Mouse (Mus musculus) neural tube, embryonic 14.5 days (tissue): Measurements from ENCODE around the gene Mfsd2a. TPM values are rescaled to one million over a fixed set of nuclear protein-coding genes. Genes with fewer than 3 reads are reported as not detected.

ENCODE experiments used
- ATAC-seq: fragments of 200-750 bp; cut with Nextera tagmentation; 2 replicates; pipeline ENCODE4 v1.8.0; 2017; ENCODE audit warnings: low read depth, mild to moderate bottlenecking, moderate TSS enrichment, moderate library complexity
- H3K27ac ChIP-seq: fragments of 300-500 bp; sonication (generic); 2 replicates; pipeline ENCODE4 v1.5.1; 2014; ENCODE audit warnings: low read depth, mild to moderate bottlenecking, control low read depth, low read length, moderate library complexity, mixed read lengths
- H3K27me3 ChIP-seq: fragments of 300-500 bp; sonication (generic); 2 replicates; pipeline ENCODE4 v1.6.1; 2014; ENCODE audit warnings: low read length; ENCODE audit not compliant: control insufficient read depth, insufficient read depth
- H3K36me3 ChIP-seq: fragments of 300-500 bp; sonication (generic); 2 replicates; pipeline ENCODE4 v1.6.1; 2014; ENCODE audit warnings: low read length, mixed read lengths; ENCODE audit not compliant: control insufficient read depth, insufficient read depth
- H3K4me1 ChIP-seq: fragments of 300-500 bp; sonication (generic); 2 replicates; pipeline ENCODE4 v1.6.1; 2014; ENCODE audit warnings: low read length; ENCODE audit not compliant: control insufficient read depth, insufficient read depth
- H3K4me2 ChIP-seq: fragments of 300-500 bp; sonication (generic); 2 replicates; pipeline ENCODE4 v1.6.1; 2014; ENCODE audit warnings: mild to moderate bottlenecking, low read depth, low read length, control low read depth
- H3K4me3 ChIP-seq: fragments of 300-500 bp; sonication (generic); 2 replicates; pipeline ENCODE4 v1.5.1; 2014; ENCODE audit warnings: low read depth, low read length, control low read depth, mixed read lengths
- H3K9ac ChIP-seq: fragments of 300-500 bp; sonication (generic); replicated peaks from 2 replicates; pipeline ENCODE4 v1.6.1; 2014; ENCODE audit warnings: low read depth, mild to moderate bottlenecking, control low read depth, low read length, mixed read lengths
- H3K9me3 ChIP-seq: fragments of 300-500 bp; sonication (generic); 2 replicates; pipeline ENCODE4 v1.6.1; 2016; ENCODE audit warnings: low read length; ENCODE audit not compliant: control insufficient read depth
- WGBS: fragments of 180-500 bp; shearing (Covaris S2); extraction: QIAGEN DNeasy Blood & Tissue Kit; methylation state at CpG from one replicate; pipeline ENCODE4 v1.1.7; 2014; 5-methylcytosine and 5-hydroxymethylcytosine counted together
- polyA plus RNA-seq: library from polyadenylated mRNA; unstranded; fragments of >200 nt; fragmentation: Nextera tagmentation; extraction: Ambion mirVana; gene quantifications from 2 replicates; pipeline ENCODE4 v1.2.1, GENCODE M21; 2014

Mfsd2a gene
- polyA plus RNA-seq: 25.5 and 27.8 TPM in 2 replicates

DNA sequence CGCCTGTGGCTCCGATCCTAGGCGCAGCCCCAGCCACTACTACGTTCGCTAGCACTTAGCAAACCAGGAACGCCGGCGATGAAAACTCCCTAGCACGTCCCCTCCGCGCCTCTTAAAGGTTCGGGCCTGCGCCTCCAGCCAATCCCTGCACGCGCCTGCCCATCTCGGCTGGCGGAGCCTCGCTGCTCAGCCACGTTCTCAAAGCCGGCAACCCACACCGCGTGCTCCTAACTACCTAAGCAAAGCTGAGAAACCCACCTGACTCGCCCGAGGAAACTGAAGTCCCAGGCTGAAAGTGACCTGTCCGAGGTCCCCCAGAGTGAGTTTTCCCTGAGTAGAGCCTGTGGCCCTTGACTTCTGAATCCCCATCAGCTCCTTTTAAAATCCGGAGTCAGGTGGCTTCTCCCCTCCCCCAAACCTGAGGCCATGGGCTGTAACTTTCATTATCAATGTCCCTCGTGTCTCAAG, at the start of gene Mfsd2a:
Gene Mfsd2a (minus strand): TSS at position 89 of the 468 bp plus-strand sequence.
- ATAC-seq: peak; percentile 66
- Histone ChIP-seq H3K4me3 (peak within 1 kb of the TSS; percentile 61), H3K9me3 (no peaks in the 10 kb centered on the region), H3K27ac (no peak within 1 kb of the TSS), H3K9ac (peak within 1 kb of the TSS; percentile 47), H3K36me3 (no peaks in the 10 kb centered on the region), H3K4me1 (peaks cover 7% of the 10 kb centered on the region; the same call in 1 of the 2 replicates), H3K27me3 (no peaks in the 10 kb centered on the region), H3K4me2 (peak within 1 kb of the TSS; percentile 100)
- WGBS: under 1% methylated on average over 27 of the region's 27 CpGs

DNA sequence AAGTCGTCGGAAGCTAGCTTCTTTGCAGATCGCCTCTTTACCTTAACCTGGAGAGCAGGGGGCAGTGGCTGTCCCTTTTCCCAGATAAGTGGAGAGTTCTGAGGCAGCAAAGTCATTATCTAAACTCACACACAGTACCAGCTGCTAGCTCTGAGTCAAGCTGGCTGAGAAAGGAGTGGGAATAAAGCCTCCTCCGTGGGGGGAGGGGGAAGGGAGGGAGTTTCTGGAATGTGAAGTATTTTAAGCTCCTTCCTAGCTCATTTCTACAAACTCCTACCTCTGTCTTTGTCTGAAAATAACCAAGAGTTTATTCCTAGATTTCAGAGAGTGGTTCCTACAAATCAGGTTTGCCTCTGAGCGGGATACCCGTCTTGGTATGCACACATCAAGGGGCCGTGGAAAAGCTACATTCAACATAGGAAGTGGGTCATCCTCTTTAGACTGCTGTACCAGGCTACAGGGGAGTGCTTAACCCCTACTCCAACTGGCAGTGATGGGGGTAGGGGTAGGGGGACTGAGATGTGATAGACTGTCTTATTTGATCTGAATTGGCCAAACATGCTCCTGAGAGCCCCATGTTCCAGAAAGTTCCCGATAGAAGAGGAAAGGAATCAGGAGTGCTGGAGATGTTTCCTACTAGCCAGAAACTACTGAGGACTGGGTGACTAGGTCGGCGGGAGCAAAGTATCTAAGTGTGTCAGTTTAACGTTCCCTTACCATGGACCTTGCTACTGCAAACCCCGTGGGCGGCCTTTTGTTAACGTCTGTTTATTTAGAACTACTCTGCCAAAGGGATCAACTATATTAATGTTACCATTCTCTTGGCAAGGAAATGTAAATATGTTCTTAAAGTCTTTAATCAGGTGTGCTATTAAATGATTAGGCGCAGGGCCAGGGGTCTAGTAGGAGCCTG, 44.3 kb upstream of the Mfsd2a start:
- no peaks in the 10 kb centered on the region for H3K27me3 ChIP-seq
- H3K9ac ChIP-seq: no peak overlapping the region
- H3K4me1 ChIP-seq: peaks cover 12% of the 10 kb centered on the region
- 52% methylated on average over 15 of the region's 15 CpGs for WGBS
- no peak for ATAC-seq
- no peaks in the 10 kb centered on the region for H3K9me3 ChIP-seq
- no peak overlapping the region for H3K4me3 ChIP-seq
- H3K4me2 ChIP-seq: no peak overlapping the region
- H3K36me3 ChIP-seq: peaks cover 13% of the 10 kb centered on the region; the same call in 1 of the 2 replicates
- H3K27ac ChIP-seq: no peak overlapping the region

DNA sequence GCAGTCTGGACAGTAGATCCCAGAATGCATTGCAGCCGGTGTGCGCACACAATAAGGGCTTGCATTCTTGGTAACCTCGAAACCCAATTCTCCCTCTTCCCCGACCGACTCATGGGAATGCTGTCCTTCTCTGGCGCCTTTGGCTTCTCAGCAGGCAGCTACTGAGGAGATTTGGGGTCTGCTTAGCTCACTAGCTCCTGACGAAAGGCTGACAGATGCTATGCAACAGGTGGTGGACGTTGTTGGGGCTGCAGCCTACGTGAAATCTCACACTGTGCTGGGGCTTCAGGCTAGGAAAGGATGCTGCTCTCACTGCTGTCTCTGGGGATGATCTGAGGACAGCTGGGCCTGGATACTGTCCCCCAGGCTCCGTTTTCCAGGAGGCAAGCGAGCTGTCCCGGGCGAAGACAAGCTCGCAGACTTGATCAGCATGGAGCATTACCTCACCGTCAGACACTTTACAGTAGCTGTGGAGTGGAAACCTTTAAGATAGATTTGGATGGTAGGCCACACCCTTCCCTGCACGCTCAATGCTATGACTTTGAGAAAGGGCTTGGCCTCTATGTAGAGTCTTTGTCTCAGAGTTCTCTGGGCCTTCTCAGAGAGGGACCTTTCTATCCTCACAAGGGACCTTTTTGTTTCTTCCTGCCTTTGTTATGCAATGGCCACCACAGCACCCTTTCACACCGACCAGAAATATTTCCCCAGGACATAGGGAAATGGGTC, 39.8 kb upstream of the Mfsd2a start:
- WGBS: 25% methylated on average over 17 of the region's 17 CpGs
- no peak for ATAC-seq
- no peak overlapping the region; the same call in 1 of the 2 replicates for H3K27ac ChIP-seq

DNA sequence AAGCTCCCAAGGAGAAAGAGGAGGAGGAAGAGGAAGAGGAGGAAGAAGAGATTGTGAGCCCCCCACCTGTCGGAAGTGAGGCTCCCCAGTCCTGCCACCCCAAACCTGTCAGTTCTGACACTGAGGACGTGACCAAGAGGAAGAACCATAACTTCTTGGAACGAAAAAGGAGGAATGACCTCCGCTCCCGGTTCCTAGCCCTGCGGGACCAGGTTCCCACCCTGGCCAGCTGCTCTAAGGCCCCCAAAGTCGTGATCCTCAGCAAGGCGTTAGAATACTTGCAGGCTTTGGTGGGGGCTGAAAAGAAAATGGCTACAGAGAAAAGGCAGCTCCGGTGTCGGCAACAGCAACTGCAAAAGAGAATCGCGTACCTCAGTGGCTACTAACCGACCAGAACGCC, 39.1 kb upstream of the Mfsd2a start:
- peaks cover 24% of the 10 kb centered on the region for H3K4me1 ChIP-seq
- H3K27ac ChIP-seq: peak overlapping the region; percentile 86; the same call in 1 of the 2 replicates
- H3K9me3 ChIP-seq: no peaks in the 10 kb centered on the region
- no peaks in the 10 kb centered on the region for H3K27me3 ChIP-seq
- ATAC-seq: no peak
- H3K4me2 ChIP-seq: peak overlapping the region; percentile 85
- no peak overlapping the region for H3K9ac ChIP-seq
- WGBS: 29% methylated on average over 14 of the region's 14 CpGs
- peak overlapping the region; percentile 65; the same call in 1 of the 2 replicates for H3K4me3 ChIP-seq
- peaks cover 13% of the 10 kb centered on the region; the same call in 1 of the 2 replicates for H3K36me3 ChIP-seq

More for the DNA sequence above, 39.8 kb upstream of the Mfsd2a start:
- no peak overlapping the region for H3K4me3 ChIP-seq
- H3K27me3 ChIP-seq: no peaks in the 10 kb centered on the region
- peak overlapping the region; percentile 85; the same call in 1 of the 2 replicates for H3K4me2 ChIP-seq
- H3K9me3 ChIP-seq: no peaks in the 10 kb centered on the region
- H3K9ac ChIP-seq: no peak overlapping the region
- H3K4me1 ChIP-seq: peaks cover 24% of the 10 kb centered on the region
- peaks cover 13% of the 10 kb centered on the region; the same call in 1 of the 2 replicates for H3K36me3 ChIP-seq

DNA sequence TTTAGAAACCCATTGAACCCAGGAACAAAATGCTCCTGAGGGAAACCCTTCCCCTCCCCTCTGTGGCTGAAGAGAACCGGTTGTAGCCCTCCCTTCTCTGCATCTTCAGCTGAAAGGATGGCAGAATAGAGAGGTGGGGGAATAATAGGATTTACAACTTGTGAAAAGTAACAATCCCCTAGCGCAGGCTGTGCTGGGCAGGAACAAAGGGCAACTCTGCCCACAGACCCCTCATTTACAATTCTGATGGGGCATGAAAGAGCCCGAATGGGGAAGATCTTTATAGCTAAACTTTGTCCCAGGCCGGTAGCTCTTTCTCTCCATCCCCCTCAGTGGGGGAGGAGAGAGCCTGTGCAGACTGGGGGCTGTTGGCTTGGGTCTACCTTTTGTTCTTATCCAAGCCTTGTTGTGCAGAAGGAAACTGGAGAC, 38.3 kb upstream of the Mfsd2a start:
- Histone ChIP-seq H3K9ac (peak overlapping the region; percentile 54), H3K36me3 (peaks cover 13% of the 10 kb centered on the region; the same call in 1 of the 2 replicates), H3K9me3 (no peaks in the 10 kb centered on the region), H3K4me2 (peak overlapping the region; percentile 85), H3K4me1 (peaks cover 28% of the 10 kb centered on the region), H3K4me3 (peak overlapping the region; percentile 65), H3K27me3 (no peaks in the 10 kb centered on the region), H3K27ac (peak overlapping the region; percentile 86)
- under 1% methylated on average over 4 of the region's 4 CpGs for WGBS
- ATAC-seq: no peak

DNA sequence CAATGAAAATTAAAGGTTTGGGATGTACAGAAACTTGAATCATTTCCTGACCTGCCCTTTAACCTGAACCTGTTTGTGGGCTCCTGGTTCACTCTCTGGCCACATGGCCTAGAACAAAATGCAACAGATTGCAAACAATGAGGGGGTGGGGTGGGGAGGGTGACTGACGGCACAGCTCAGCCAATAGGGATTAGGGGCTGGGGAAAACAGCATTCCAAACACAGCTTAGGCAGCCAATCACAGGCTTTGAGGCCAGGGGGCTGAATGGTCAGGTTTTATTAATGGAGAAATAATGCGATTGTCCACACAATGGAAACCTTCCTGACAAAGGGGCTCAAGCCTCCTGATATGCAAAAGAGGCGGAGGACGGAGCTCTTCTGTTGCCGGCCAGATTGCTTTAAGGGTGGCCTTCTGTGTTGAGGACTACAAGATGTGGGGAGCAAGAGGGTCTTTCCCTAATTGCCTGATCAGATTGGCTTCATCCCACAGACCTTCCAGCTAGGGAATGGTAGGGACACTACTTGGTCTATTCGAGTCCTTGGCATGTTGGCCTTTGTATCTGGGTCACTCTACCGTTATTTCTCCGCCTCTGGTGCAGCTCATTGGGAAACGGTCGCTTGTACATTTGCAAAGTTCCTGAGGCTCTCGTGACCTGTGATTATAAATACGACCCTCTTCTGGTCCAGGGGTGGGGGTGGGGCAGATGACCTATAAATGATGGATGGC, 37.7 kb upstream of the Mfsd2a start:
- Histone ChIP-seq H3K27me3 (no peaks in the 10 kb centered on the region), H3K4me3 (peak overlapping the region; percentile 65), H3K9me3 (no peaks in the 10 kb centered on the region), H3K4me2 (peak overlapping the region; percentile 85), H3K4me1 (peaks cover 28% of the 10 kb centered on the region), H3K9ac (peak overlapping the region; percentile 54), H3K27ac (peak overlapping the region; percentile 86), H3K36me3 (peaks cover 13% of the 10 kb centered on the region; the same call in 1 of the 2 replicates)
- 3% methylated on average over 12 of the region's 12 CpGs for WGBS
- peak; percentile 68 for ATAC-seq

DNA sequence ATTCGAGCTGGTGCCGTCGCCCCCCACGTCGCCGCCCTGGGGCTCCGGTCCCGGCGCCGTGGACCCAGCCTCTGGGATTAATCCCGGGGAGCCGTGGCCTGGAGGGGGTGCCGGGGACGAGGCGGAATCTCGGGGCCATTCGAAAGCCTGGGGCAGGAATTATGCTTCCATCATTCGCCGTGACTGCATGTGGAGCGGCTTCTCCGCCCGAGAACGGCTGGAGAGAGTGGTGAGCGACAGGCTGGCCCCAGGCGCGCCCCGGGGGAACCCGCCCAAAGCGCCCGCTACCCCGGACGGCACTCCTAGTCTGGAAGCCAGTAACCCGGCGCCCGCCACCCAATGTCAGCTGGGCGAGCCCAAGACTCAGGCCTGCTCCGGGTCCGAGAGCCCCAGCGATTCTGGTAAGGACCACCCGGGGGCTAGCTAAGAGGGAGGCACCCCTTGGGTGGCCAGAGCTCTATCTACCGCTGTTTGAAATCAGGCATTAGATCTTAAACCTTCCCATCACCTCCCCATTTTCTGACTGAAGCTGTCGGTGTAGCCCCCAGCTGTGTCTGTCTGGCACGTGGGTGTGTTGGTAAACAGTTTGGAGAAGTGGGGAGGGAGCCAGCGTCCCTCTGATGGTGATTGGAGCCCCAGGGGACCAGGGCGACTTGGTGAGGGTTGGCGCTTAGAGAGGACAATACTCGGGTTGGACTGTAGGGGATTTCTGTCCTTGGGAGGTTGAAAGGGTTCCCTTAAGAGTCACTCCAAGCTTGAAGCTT, 35.8 kb upstream of the Mfsd2a start:
- peak; percentile 12 for ATAC-seq
- Histone ChIP-seq H3K9ac (peak overlapping the region; percentile 84), H3K4me1 (peaks cover 28% of the 10 kb centered on the region), H3K4me2 (peak overlapping the region; percentile 85), H3K9me3 (no peaks in the 10 kb centered on the region), H3K27me3 (no peaks in the 10 kb centered on the region), H3K27ac (peak overlapping the region; percentile 85), H3K4me3 (peak overlapping the region; percentile 65), H3K36me3 (peaks cover 6% of the 10 kb centered on the region; the same call in 1 of the 2 replicates)
- under 1% methylated on average over 47 of the region's 47 CpGs for WGBS

DNA sequence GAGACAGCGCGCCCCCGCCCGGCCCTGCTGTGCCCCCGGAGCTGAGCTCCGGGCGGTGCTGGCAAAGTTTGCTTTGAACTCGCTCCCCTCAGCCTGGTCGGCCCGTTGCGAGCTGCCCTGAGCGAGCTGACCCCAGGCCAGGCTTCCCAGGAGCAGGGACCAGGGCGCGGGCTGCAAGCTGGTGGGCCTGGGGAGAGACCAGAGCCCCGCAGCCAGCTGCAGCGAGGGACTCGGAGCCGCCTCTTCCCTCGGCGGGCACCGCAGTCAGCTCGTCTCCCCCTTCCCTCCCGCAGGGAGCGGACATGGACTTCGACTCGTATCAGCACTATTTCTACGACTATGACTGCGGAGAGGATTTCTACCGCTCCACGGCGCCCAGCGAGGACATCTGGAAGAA, 35.2 kb upstream of the Mfsd2a start:
- H3K36me3 ChIP-seq: peaks cover under 1% of the 10 kb centered on the region; the same call in 1 of the 2 replicates
- ATAC-seq: peak; percentile 19
- no peaks in the 10 kb centered on the region for H3K27me3 ChIP-seq
- peak overlapping the region; percentile 65 for H3K4me3 ChIP-seq
- 1% methylated on average over 20 of the region's 32 CpGs for WGBS
- H3K9ac ChIP-seq: peak overlapping the region; percentile 84
- H3K4me1 ChIP-seq: peaks cover 24% of the 10 kb centered on the region
- H3K27ac ChIP-seq: peak overlapping the region; percentile 85
- no peaks in the 10 kb centered on the region for H3K9me3 ChIP-seq
- peak overlapping the region; percentile 85 for H3K4me2 ChIP-seq
